Mouse (Mus musculus) midbrain, embryonic 11.5 days (tissue): ENCODE data around the gene Synpo2. TPM values are rescaled to one million over a fixed set of nuclear protein-coding genes. Genes with fewer than 3 reads are reported as not detected.
A peak's percentile ranks its signal among the peaks of the same experiment; 100 is the strongest.

ENCODE experiments used
- ATAC-seq: fragments of 200-750 bp; cut with Nextera tagmentation; 2 replicates; pipeline ENCODE4 v1.8.0; 2017; ENCODE audit warnings: moderate TSS enrichment, moderate library complexity; ENCODE audit not compliant: low FRiP score
- DNase-seq: peaks from one replicate; pipeline ENCODE4 v3.0.0; 2015; ENCODE audit warnings: low spot score; ENCODE audit errors: missing footprints
- H3K27ac ChIP-seq: fragments of 300-500 bp; sonication (generic); 2 replicates; pipeline ENCODE4 v1.5.1; 2014; ENCODE audit warnings: low read depth, low read length
- H3K27me3 ChIP-seq: fragments of 300-500 bp; sonication (generic); 2 replicates; pipeline ENCODE4 v1.6.1; 2014; ENCODE audit warnings: mild to moderate bottlenecking, low read length, moderate library complexity, mixed read lengths; ENCODE audit not compliant: control insufficient read depth, insufficient read depth
- H3K36me3 ChIP-seq: fragments of 300-500 bp; sonication (generic); 2 replicates; pipeline ENCODE4 v1.6.1; 2014; ENCODE audit warnings: mild to moderate bottlenecking, low read length, moderate library complexity, mixed read lengths; ENCODE audit not compliant: control insufficient read depth, insufficient read depth
- H3K4me1 ChIP-seq: fragments of 300-500 bp; sonication (generic); 2 replicates; pipeline ENCODE4 v1.6.1; 2014; ENCODE audit warnings: low read length; ENCODE audit not compliant: control insufficient read depth, insufficient read depth
- H3K4me2 ChIP-seq: fragments of 300-500 bp; sonication (generic); 2 replicates; pipeline ENCODE4 v1.6.1; 2014; ENCODE audit warnings: mild to moderate bottlenecking, moderate library complexity
- H3K4me3 ChIP-seq: fragments of 300-500 bp; sonication (generic); 2 replicates; pipeline ENCODE4 v1.5.1; 2014; ENCODE audit warnings: low read depth, low read length
- H3K9ac ChIP-seq: fragments of 300-500 bp; sonication (generic); 2 replicates; pipeline ENCODE4 v1.6.1; 2014; ENCODE audit warnings: low read length
- H3K9me3 ChIP-seq: fragments of 300-500 bp; sonication (generic); 2 replicates; pipeline ENCODE4 v1.6.1; 2016; ENCODE audit warnings: low read length; ENCODE audit not compliant: control insufficient read depth
- WGBS: fragments of 180-500 bp; shearing (Covaris S2); extraction: QIAGEN DNeasy Blood & Tissue Kit; methylation state at CpG from one replicate; pipeline ENCODE4 v1.1.7; 2014; 5-methylcytosine and 5-hydroxymethylcytosine counted together
- polyA plus RNA-seq: library from polyadenylated mRNA; unstranded; fragments of >200 nt; fragmentation: Nextera tagmentation; extraction: Ambion mirVana; gene quantifications from 2 replicates; pipeline ENCODE4 v1.2.1, GENCODE M21; 2014

Gene Synpo2
- polyA plus RNA-seq, 1 experiment from 2014 or later: 4.8 TPM

GRCm38 (mm10) chr3:123176366-123177334, 59.3 kb downstream of the Synpo2 start:
- DNase-seq: no peak
- Histone ChIP-seq H3K4me2 (no peak overlapping the region), H3K4me3 (no peak overlapping the region), H3K4me1 (no peaks in the 10 kb centered on the region), H3K9me3 (no peaks in the 10 kb centered on the region), H3K27me3 (no peaks in the 10 kb centered on the region), H3K27ac (no peak overlapping the region), H3K9ac (no peak overlapping the region), H3K36me3 (no peaks in the 10 kb centered on the region)
- ATAC-seq: no peak
- WGBS: 83% methylated on average over 19 of the region's 19 CpGs

GRCm38 (mm10) chr3:123175142-123175541, 60.8 kb downstream of the Synpo2 start:
- Histone ChIP-seq H3K9me3 (no peaks in the 10 kb centered on the region), H3K4me2 (no peak overlapping the region), H3K27me3 (no peaks in the 10 kb centered on the region), H3K27ac (no peak overlapping the region), H3K4me3 (no peak overlapping the region), H3K4me1 (no peaks in the 10 kb centered on the region), H3K9ac (no peak overlapping the region), H3K36me3 (no peaks in the 10 kb centered on the region)
- ATAC-seq (no peak), DNase-seq (no peak)
- 95% methylated on average over 7 of the region's 7 CpGs for whole genome bisulfite sequencing

- H3K9me3 ChIP-seq: no peaks in the 10 kb centered on the region
- no peak overlapping the region for H3K9ac ChIP-seq
- 91% methylated on average over 8 of the region's 8 CpGs for WGBS
- no peaks in the 10 kb centered on the region for H3K36me3 ChIP-seq
- no peak for DNase-seq
- no peaks in the 10 kb centered on the region for H3K4me1 ChIP-seq
- no peak overlapping the region for H3K4me2 ChIP-seq
- no peak for ATAC-seq
- no peak overlapping the region for H3K4me3 ChIP-seq
- H3K27me3 ChIP-seq: no peaks in the 10 kb centered on the region
- H3K27ac ChIP-seq: no peak overlapping the region
Observed at GRCm38 (mm10) chr3:123174379-123174697, 61.6 kb downstream of the Synpo2 start.

GRCm38 (mm10) chr3:123173553-123174378, 62.2 kb downstream of the Synpo2 start:
- H3K4me2 ChIP-seq: no peak overlapping the region
- ATAC-seq: no peak
- H3K4me1 ChIP-seq: no peaks in the 10 kb centered on the region
- no peaks in the 10 kb centered on the region for H3K9me3 ChIP-seq
- no peak for DNase-seq
- WGBS: 86% methylated on average over 21 of the region's 21 CpGs
- H3K27me3 ChIP-seq: no peaks in the 10 kb centered on the region
- H3K36me3 ChIP-seq: no peaks in the 10 kb centered on the region
- H3K4me3 ChIP-seq: no peak overlapping the region
- H3K9ac ChIP-seq: no peak overlapping the region
- no peak overlapping the region for H3K27ac ChIP-seq

- no peak overlapping the region for H3K27ac ChIP-seq
- H3K9ac ChIP-seq: no peak overlapping the region
- H3K4me1 ChIP-seq: no peaks in the 10 kb centered on the region
- ATAC-seq: no peak
- WGBS: 81% methylated on average over 5 of the region's 5 CpGs
- H3K27me3 ChIP-seq: no peaks in the 10 kb centered on the region
- no peaks in the 10 kb centered on the region for H3K9me3 ChIP-seq
- no peaks in the 10 kb centered on the region for H3K36me3 ChIP-seq
- H3K4me3 ChIP-seq: no peak overlapping the region
- DNase-seq: no peak
- no peak overlapping the region for H3K4me2 ChIP-seq
Observed at GRCm38 (mm10) chr3:123172151-123172550, 63.8 kb downstream of the Synpo2 start.

GRCm38 (mm10) chr3:123169398-123169797, 66.6 kb downstream of the Synpo2 start:
- Histone ChIP-seq H3K36me3 (no peaks in the 10 kb centered on the region), H3K4me3 (no peak overlapping the region), H3K27me3 (no peaks in the 10 kb centered on the region), H3K9ac (no peak overlapping the region), H3K27ac (no peak overlapping the region), H3K4me1 (no peaks in the 10 kb centered on the region), H3K9me3 (no peaks in the 10 kb centered on the region), H3K4me2 (no peak overlapping the region)
- DNase-seq: no peak
- ATAC-seq: no peak
- 75% methylated on average over 4 of the region's 4 CpGs for WGBS

- H3K4me1 ChIP-seq: no peaks in the 10 kb centered on the region
- H3K4me2 ChIP-seq: no peak overlapping the region
- WGBS: 15% methylated on average over 5 of the region's 5 CpGs
- H3K9ac ChIP-seq: no peak overlapping the region
- H3K4me3 ChIP-seq: no peak overlapping the region
- no peak overlapping the region for H3K27ac ChIP-seq
- no peaks in the 10 kb centered on the region for H3K36me3 ChIP-seq
- ATAC-seq: peak; percentile 69; the same call in 1 of the 2 replicates
- H3K27me3 ChIP-seq: no peaks in the 10 kb centered on the region
- peak; percentile 90 for DNase-seq
- no peaks in the 10 kb centered on the region for H3K9me3 ChIP-seq
Observed at GRCm38 (mm10) chr3:123168815-123169214, 67.1 kb downstream of the Synpo2 start.

- WGBS: 72% methylated on average over 5 of the region's 5 CpGs
- Histone ChIP-seq H3K4me3 (no peak overlapping the region), H3K4me2 (no peak overlapping the region), H3K9ac (no peak overlapping the region), H3K9me3 (no peaks in the 10 kb centered on the region), H3K4me1 (peaks cover 2% of the 10 kb centered on the region; the same call in 1 of the 2 replicates), H3K36me3 (no peaks in the 10 kb centered on the region), H3K27ac (no peak overlapping the region), H3K27me3 (no peaks in the 10 kb centered on the region)
- DNase-seq (no peak), ATAC-seq (no peak)
Observed at GRCm38 (mm10) chr3:123166450-123166849, 69.5 kb downstream of the Synpo2 start.

- DNase-seq (no peak), ATAC-seq (no peak)
- Histone ChIP-seq H3K27me3 (no peaks in the 10 kb centered on the region), H3K27ac (no peak overlapping the region), H3K4me1 (peaks cover 2% of the 10 kb centered on the region; the same call in 1 of the 2 replicates), H3K36me3 (no peaks in the 10 kb centered on the region), H3K4me2 (no peak overlapping the region), H3K9me3 (no peaks in the 10 kb centered on the region), H3K4me3 (no peak overlapping the region), H3K9ac (no peak overlapping the region)
- WGBS: 88% methylated on average over 1 of the region's 1 CpGs
Observed at GRCm38 (mm10) chr3:123164183-123164582, 71.8 kb downstream of the Synpo2 start.
